Mouse (Mus musculus): ENCODE data around the gene Plekhm3. TPM values are rescaled to one million over a fixed set of nuclear protein-coding genes. Genes with fewer than 3 reads are reported as not detected.

The Plekhm3 gene
- polyA plus RNA-seq, 1 experiment: 0.89 TPM

DNA sequence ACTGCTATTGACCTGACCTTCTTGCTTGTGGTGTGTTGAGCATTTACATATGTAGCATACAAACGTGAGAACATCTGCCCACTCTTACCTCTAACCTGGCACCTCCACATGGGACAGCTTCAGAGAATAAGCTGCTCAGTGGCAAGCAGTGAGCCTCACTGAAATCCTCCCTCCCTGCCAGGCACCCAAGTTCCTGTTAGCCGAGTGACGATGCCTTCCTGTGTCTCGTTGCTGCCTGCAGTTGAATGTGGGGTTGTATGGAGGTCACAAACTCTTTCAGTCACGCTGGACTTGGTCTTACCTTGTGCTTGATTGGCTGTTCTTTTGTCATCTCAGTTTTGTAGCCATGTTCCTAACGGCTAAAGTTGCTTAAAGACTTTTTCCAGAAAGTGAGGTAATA is 133.1 kb downstream of the Plekhm3 start:
- Histone ChIP-seq H3K27me3 (replicated peaks) (no peaks in the 10 kb centered on the region), H3K4me1 (peaks cover 33% of the 10 kb centered on the region), H3K9me3 (no peaks in the 10 kb centered on the region), H3K36me3 (replicated peaks; ENCODE audit: low read length) (no peaks in the 10 kb centered on the region), H3K4me3 (replicated peaks) (no peak overlapping the region)
- no peak for TF ChIP-seq FLI1 (IDR thresholded peaks at IDR 0.05; ENCODE audit: low read length)
- no peak for TF ChIP-seq GATA1 (IDR thresholded peaks at IDR 0.05; ENCODE audit: borderline replicate concordance, low read length)

DNA sequence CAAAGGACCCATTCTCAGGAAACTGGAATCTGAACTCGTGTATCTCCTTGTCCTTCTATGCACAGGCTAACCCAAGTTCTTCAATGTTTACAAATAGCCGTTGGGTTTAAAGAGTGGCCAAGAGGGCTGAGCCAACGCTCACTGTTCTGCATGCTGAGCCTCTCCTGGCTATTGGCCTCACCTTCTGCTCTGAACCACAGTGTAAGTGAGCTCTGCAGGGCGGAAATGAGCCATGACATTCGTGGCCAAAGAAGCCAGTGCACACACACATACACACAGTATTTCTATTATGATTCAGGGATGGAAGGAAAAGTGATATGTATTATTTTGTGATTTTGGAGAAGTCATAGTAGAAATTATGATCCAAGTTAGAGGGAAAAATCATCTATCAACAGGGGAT is 138.9 kb downstream of the Plekhm3 start:
- Histone ChIP-seq H3K9me3 (no peaks in the 10 kb centered on the region), H3K27me3 (replicated peaks) (no peaks in the 10 kb centered on the region), H3K36me3 (replicated peaks; ENCODE audit: low read length) (no peaks in the 10 kb centered on the region), H3K4me3 (replicated peaks) (no peak overlapping the region), H3K4me1 (no peaks in the 10 kb centered on the region)
- TF ChIP-seq GATA1 (IDR thresholded peaks at IDR 0.05; ENCODE audit: borderline replicate concordance, low read length) (no peak), FLI1 (IDR thresholded peaks at IDR 0.05; ENCODE audit: low read length) (no peak)

- no peaks in the 10 kb centered on the region for H3K9me3 ChIP-seq
- H3K36me3 ChIP-seq (replicated peaks; ENCODE audit: low read length): no peaks in the 10 kb centered on the region
- no peaks in the 10 kb centered on the region; the same call in 1 of the 2 replicates for H3K4me1 ChIP-seq
- H3K4me3 ChIP-seq (replicated peaks): no peak overlapping the region
- TF ChIP-seq GATA1 (IDR thresholded peaks at IDR 0.05; ENCODE audit: borderline replicate concordance, low read length): no peak
- TF ChIP-seq FLI1 (IDR thresholded peaks at IDR 0.05; ENCODE audit: low read length): no peak
- no peaks in the 10 kb centered on the region for H3K27me3 ChIP-seq (replicated peaks)
Observed at GRCm38 (mm10) chr1:64813182-64813581, 143.4 kb downstream of the Plekhm3 start.

- Histone ChIP-seq H3K27me3 (replicated peaks) (no peaks in the 10 kb centered on the region), H3K4me1 (no peaks in the 10 kb centered on the region; the same call in 1 of the 2 replicates), H3K9me3 (no peaks in the 10 kb centered on the region), H3K4me3 (replicated peaks) (no peak overlapping the region), H3K36me3 (replicated peaks; ENCODE audit: low read length) (no peaks in the 10 kb centered on the region)
- TF ChIP-seq GATA1 (IDR thresholded peaks at IDR 0.05; ENCODE audit: borderline replicate concordance, low read length) (no peak), FLI1 (IDR thresholded peaks at IDR 0.05; ENCODE audit: low read length) (no peak)
Observed at GRCm38 (mm10) chr1:64811956-64812355, 144.7 kb downstream of the Plekhm3 start.

DNA sequence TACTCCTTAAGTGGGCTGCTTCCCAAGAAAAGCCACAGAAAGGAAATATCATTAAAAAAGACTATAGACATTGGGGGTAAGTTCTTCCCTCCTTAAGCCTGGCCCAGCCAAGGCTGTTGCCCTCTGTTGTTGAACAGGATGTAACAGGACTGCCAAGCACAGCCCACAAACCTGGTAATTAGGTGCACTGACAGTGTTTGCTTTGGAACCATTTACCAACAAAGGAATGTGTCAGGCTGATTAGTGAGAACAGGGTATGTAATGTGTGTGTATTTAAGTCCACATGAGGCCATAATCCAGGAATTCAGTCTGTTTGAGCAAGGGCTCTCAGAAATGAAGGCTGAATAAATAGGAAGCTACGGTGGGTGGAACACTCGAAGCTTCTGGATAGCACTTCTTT is 147.5 kb downstream of the Plekhm3 start:
- Histone ChIP-seq H3K4me3 (replicated peaks) (no peak overlapping the region), H3K36me3 (replicated peaks; ENCODE audit: low read length) (no peaks in the 10 kb centered on the region), H3K27me3 (replicated peaks) (no peaks in the 10 kb centered on the region), H3K9me3 (no peaks in the 10 kb centered on the region), H3K4me1 (no peaks in the 10 kb centered on the region; the same call in 1 of the 2 replicates)
- TF ChIP-seq FLI1 (IDR thresholded peaks at IDR 0.05; ENCODE audit: low read length) (no peak), GATA1 (IDR thresholded peaks at IDR 0.05; ENCODE audit: borderline replicate concordance, low read length) (no peak)

DNA sequence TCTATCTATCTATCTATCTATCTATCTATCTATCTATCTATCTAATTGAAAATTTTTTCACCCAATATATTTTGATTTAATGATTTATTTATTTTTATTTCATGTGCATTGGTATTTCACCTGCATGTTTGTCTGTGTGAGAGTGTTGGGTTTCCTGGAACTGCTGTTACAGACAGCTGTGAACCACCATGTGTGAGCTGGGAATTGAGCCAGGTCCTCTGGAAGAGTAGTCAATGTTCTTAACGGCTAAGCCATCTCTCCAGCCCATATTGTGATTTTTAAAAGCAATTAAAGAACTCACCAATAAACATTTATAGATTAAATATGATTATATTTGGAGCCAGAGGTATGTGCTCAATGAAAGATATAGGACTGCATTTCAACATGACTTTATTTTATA is 148.9 kb downstream of the Plekhm3 start:
- TF ChIP-seq GATA1 (IDR thresholded peaks at IDR 0.05; ENCODE audit: borderline replicate concordance, low read length): no peak
- TF ChIP-seq FLI1 (IDR thresholded peaks at IDR 0.05; ENCODE audit: low read length): no peak
- Histone ChIP-seq H3K27me3 (replicated peaks) (no peaks in the 10 kb centered on the region), H3K4me3 (replicated peaks) (no peak overlapping the region), H3K9me3 (no peaks in the 10 kb centered on the region), H3K36me3 (replicated peaks; ENCODE audit: low read length) (no peaks in the 10 kb centered on the region), H3K4me1 (no peaks in the 10 kb centered on the region; the same call in 1 of the 2 replicates)

DNA sequence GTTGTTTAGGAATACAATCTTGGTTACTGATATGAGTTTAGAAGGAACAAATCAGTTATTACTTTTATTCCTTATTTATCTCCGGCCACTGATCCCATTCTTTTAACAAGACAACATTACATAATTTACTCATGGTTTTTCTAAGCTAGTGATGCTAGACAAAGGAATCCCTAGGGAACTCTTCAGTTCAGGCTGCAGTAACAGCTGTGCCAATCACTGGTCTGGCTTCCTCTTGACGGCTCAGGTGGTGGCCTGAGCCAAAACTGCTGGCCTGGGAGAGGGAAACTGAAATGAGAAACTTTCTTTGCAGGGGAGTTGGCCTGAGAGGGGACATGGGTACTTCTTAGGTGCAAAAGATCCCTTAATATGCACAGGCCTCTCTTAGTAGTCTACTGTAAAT is 151.4 kb downstream of the Plekhm3 start:
- H3K36me3 ChIP-seq (replicated peaks; ENCODE audit: low read length): no peaks in the 10 kb centered on the region
- H3K4me1 ChIP-seq: no peaks in the 10 kb centered on the region
- TF ChIP-seq FLI1 (IDR thresholded peaks at IDR 0.05; ENCODE audit: low read length) (no peak), GATA1 (IDR thresholded peaks at IDR 0.05; ENCODE audit: borderline replicate concordance, low read length) (no peak)

DNA sequence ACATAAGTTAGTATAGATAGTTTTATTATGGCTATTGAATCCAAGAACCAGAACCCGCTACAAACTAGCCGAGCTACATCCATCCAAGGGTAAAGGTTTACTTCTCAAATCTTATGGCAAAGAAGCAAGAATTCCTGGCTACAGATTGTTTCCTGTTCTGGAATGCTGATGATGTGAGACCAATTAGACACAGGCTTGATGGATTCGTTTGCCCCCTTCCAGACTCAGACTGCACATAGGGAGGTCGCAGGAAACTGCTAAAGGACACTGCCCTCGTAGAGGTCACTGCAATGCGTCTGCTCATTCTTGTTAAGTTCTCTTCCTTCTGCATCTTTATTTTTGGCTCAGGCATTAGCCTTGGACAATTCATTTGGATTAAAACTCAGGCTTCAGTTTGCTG is 154.0 kb downstream of the Plekhm3 start:
- TF ChIP-seq GATA1 (IDR thresholded peaks at IDR 0.05; ENCODE audit: borderline replicate concordance, low read length) (no peak), FLI1 (IDR thresholded peaks at IDR 0.05; ENCODE audit: low read length) (no peak)
- Histone ChIP-seq H3K36me3 (replicated peaks; ENCODE audit: low read length) (no peaks in the 10 kb centered on the region), H3K27me3 (replicated peaks) (peaks cover 14% of the 10 kb centered on the region), H3K4me3 (replicated peaks) (no peak overlapping the region), H3K9me3 (no peaks in the 10 kb centered on the region), H3K4me1 (peaks cover 4% of the 10 kb centered on the region)

More for the DNA sequence above, 151.4 kb downstream of the Plekhm3 start:
- Histone ChIP-seq H3K9me3 (no peaks in the 10 kb centered on the region), H3K4me3 (replicated peaks) (no peak overlapping the region), H3K27me3 (replicated peaks) (peaks cover 14% of the 10 kb centered on the region)

DNA sequence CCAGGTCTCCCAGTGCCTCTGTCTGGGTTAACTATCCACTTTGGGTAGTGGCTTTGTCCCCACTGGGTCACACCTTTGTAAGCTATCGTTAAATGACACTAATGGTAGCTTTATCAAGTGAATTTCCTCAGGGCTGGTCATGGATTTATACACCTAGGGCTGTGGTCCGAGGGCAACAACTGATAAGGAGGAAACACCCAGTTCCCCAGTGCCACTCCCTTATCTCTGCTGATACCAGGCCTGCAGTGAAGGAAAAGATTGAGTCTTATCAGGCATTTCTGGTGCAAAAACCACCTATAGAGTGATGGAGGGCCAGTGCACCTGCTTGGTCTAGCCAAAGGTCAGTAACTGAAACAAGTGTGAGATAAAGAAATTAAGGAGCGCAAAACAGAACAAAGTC is 159.0 kb downstream of the Plekhm3 start:
- H3K4me3 ChIP-seq (replicated peaks): peak overlapping the region; percentile 74
- H3K36me3 ChIP-seq (replicated peaks; ENCODE audit: low read length): peaks cover 13% of the 10 kb centered on the region
- peaks cover 14% of the 10 kb centered on the region for H3K27me3 ChIP-seq (replicated peaks)
- TF ChIP-seq FLI1 (IDR thresholded peaks at IDR 0.05; ENCODE audit: low read length): no peak
- no peak for TF ChIP-seq GATA1 (IDR thresholded peaks at IDR 0.05; ENCODE audit: borderline replicate concordance, low read length)
- peaks cover 22% of the 10 kb centered on the region for H3K4me1 ChIP-seq
- no peaks in the 10 kb centered on the region for H3K9me3 ChIP-seq

- H3K36me3 ChIP-seq (replicated peaks; ENCODE audit: low read length): peaks cover 13% of the 10 kb centered on the region
- H3K4me1 ChIP-seq: peaks cover 22% of the 10 kb centered on the region
- peak overlapping the region; percentile 74 for H3K4me3 ChIP-seq (replicated peaks)
- peaks cover 11% of the 10 kb centered on the region for H3K27me3 ChIP-seq (replicated peaks)
- no peaks in the 10 kb centered on the region for H3K9me3 ChIP-seq
- TF ChIP-seq GATA1 (IDR thresholded peaks at IDR 0.05; ENCODE audit: borderline replicate concordance, low read length) (no peak), FLI1 (IDR thresholded peaks at IDR 0.05; ENCODE audit: low read length) (no peak)
Observed at GRCm38 (mm10) chr1:64796867-64797582, 159.6 kb downstream of the Plekhm3 start.
